Mouse (Mus musculus) MEL (cell line): ENCODE results near the gene Galnt6. TPM values are rescaled to one million over a fixed set of nuclear protein-coding genes. Genes with fewer than 3 reads are reported as not detected.
A peak's percentile ranks its signal among the peaks of the same experiment; 100 is the strongest.

ENCODE experiments used
- DNase-seq: peaks from one replicate; pipeline ENCODE4 v3.0.0; 2011; ENCODE audit warnings: low read depth, low spot score
- H3K27ac ChIP-seq: 2 replicates; pipeline ENCODE4 v1.5.1; 2012; ENCODE audit warnings: low read depth, mild to moderate bottlenecking, control low read depth, low read length, moderate library complexity; ENCODE audit not compliant: control insufficient read depth
- H3K27me3 ChIP-seq, 2 experiments: fragments of 150-350 bp in 1 of 2; sonication (generic) in 1 of 2; 2 replicates each; pipeline ENCODE4 v1.6.1; 2012; ENCODE audit warnings: low read length in 2 of 2, mild to moderate bottlenecking in 2 of 2, improper control_type of control experiment in 1 of 2, moderate library complexity in 1 of 2; ENCODE audit not compliant: insufficient read depth in 2 of 2, control insufficient read depth in 1 of 2
- H3K36me3 ChIP-seq, 2 experiments: 2 replicates each; pipeline ENCODE4 v1.6.1; 2012 to 2014; ENCODE audit warnings: low read length in 2 of 2, improper control_type of control experiment in 1 of 2, inconsistent platforms in 1 of 2, mild to moderate bottlenecking in 1 of 2; ENCODE audit not compliant: insufficient read depth in 2 of 2, control insufficient read depth in 1 of 2
- H3K4me1 ChIP-seq, 2 experiments: fragments of 150-350 bp in 1 of 2; sonication (generic) in 1 of 2; 2 replicates each; pipeline ENCODE4 v1.6.1; 2012; ENCODE audit warnings: low read length in 2 of 2, improper control_type of control experiment in 1 of 2, mild to moderate bottlenecking in 1 of 2; ENCODE audit not compliant: insufficient read depth in 2 of 2, control insufficient read depth in 1 of 2
- H3K4me3 ChIP-seq, 2 experiments: fragments of 150-350 bp in 1 of 2; sonication (generic) in 1 of 2; 2 replicates each; pipeline ENCODE4 v1.5.1; 2012; ENCODE audit warnings: low read depth in 2 of 2, low read length in 2 of 2, mild to moderate bottlenecking in 2 of 2, moderate library complexity in 2 of 2, control low read depth in 1 of 2, improper control_type of control experiment in 1 of 2; ENCODE audit not compliant: control insufficient read depth in 1 of 2, insufficient read depth in 1 of 2
- H3K79me2 ChIP-seq: 2 replicates; pipeline ENCODE4 v1.6.1; 2012; ENCODE audit warnings: mild to moderate bottlenecking, low read length, moderate library complexity; ENCODE audit not compliant: control insufficient read depth, poor library complexity, insufficient read depth
- H3K9ac ChIP-seq: 2 replicates; pipeline ENCODE4 v1.6.1; 2012; ENCODE audit warnings: low read depth, mild to moderate bottlenecking, control low read depth, low read length, moderate library complexity; ENCODE audit not compliant: control insufficient read depth, poor library complexity, severe bottlenecking
- H3K9me3 ChIP-seq: fragments of 150-350 bp; sonication (generic); replicated peaks from 2 replicates; pipeline ENCODE4 v1.6.1; 2012; ENCODE audit warnings: mild to moderate bottlenecking, low read length, improper control_type of control experiment, moderate library complexity; ENCODE audit not compliant: insufficient read depth
- BHLHE40 ChIP-seq: IDR thresholded peaks from 2 replicates; pipeline ENCODE4 v1.6.1; 2012; ENCODE audit warnings: low read depth, mild to moderate bottlenecking, inconsistent platforms, low read length, improper control_type of control experiment, borderline replicate concordance
- CTCF ChIP-seq, 3 experiments: IDR thresholded peaks in 2 of 3; conservative IDR thresholded peaks in 1 of 3; 2 replicates each; pipeline ENCODE4 v1.5.1; 2011 to 2012; ENCODE audit warnings: low read length in 3 of 3, low read depth in 2 of 3, mild to moderate bottlenecking in 2 of 3, improper control_type of control experiment in 1 of 3, inconsistent platforms in 1 of 3, mixed read lengths in 1 of 3, moderate library complexity in 1 of 3; ENCODE audit not compliant: control insufficient read depth in 1 of 3, insufficient read depth in 1 of 3, poor library complexity in 1 of 3, severe bottlenecking in 1 of 3
- E2F4 ChIP-seq: IDR thresholded peaks from 2 replicates; pipeline ENCODE4 v1.6.1; 2011; ENCODE audit warnings: low read depth, low read length, improper control_type of control experiment, borderline replicate concordance
- ELF1 ChIP-seq: IDR thresholded peaks from 2 replicates; pipeline ENCODE4 v1.6.1; 2014; ENCODE audit warnings: low read depth, mild to moderate bottlenecking, inconsistent platforms, low read length, improper control_type of control experiment, moderate library complexity
- EP300 ChIP-seq, 2 experiments: IDR thresholded peaks; 2 replicates each; pipeline ENCODE4 v1.6.1; 2011; ENCODE audit warnings: improper control_type of control experiment in 2 of 2, low read length in 2 of 2, low read depth in 1 of 2, mild to moderate bottlenecking in 1 of 2
- GABPA ChIP-seq: IDR thresholded peaks from 2 replicates; pipeline ENCODE4 v1.6.1; 2012; ENCODE audit warnings: low read depth, mild to moderate bottlenecking, inconsistent platforms, low read length, improper control_type of control experiment, moderate library complexity
- HCFC1 ChIP-seq: IDR thresholded peaks from 2 replicates; pipeline ENCODE4 v1.6.1; 2012; ENCODE audit warnings: low read depth, mild to moderate bottlenecking, inconsistent platforms, low read length, improper control_type of control experiment, moderate library complexity
- MAZ ChIP-seq: IDR thresholded peaks from 2 replicates; pipeline ENCODE4 v1.6.1; 2012; ENCODE audit warnings: low read depth, mild to moderate bottlenecking, inconsistent platforms, low read length, improper control_type of control experiment
- RAD21 ChIP-seq: IDR thresholded peaks from 2 replicates; pipeline ENCODE4 v1.6.1; 2011; ENCODE audit warnings: mild to moderate bottlenecking, low read depth, low read length, improper control_type of control experiment
- SIN3A ChIP-seq: IDR thresholded peaks from 2 replicates; pipeline ENCODE4 v1.6.1; 2012; ENCODE audit warnings: low read length, improper control_type of control experiment, inconsistent platforms
- SMC3 ChIP-seq: IDR thresholded peaks from 2 replicates; pipeline ENCODE4 v1.6.1; 2011; ENCODE audit warnings: low read depth, low read length, improper control_type of control experiment
- TBP ChIP-seq: IDR thresholded peaks from 2 replicates; pipeline ENCODE4 v1.8.0; 2011; ENCODE audit warnings: low read depth, low read length, improper control_type of control experiment
- USF1 ChIP-seq: IDR thresholded peaks from 2 replicates; pipeline ENCODE4 v1.6.1; 2014; ENCODE audit warnings: low read depth, mild to moderate bottlenecking, inconsistent platforms, low read length, improper control_type of control experiment, moderate library complexity
- USF2 ChIP-seq, 2 experiments: IDR thresholded peaks; 2 replicates each; pipeline ENCODE4 v1.6.1; 2011 to 2012; ENCODE audit warnings: improper control_type of control experiment in 2 of 2, low read length in 2 of 2, borderline replicate concordance in 1 of 2, inconsistent platforms in 1 of 2, low read depth in 1 of 2, mild to moderate bottlenecking in 1 of 2; ENCODE audit not compliant: insufficient read depth in 1 of 2
- ZC3H11A ChIP-seq: IDR thresholded peaks from 2 replicates; pipeline ENCODE4 v1.6.1; 2012; ENCODE audit warnings: low read depth, mild to moderate bottlenecking, inconsistent platforms, low read length, improper control_type of control experiment
- ZNF384 ChIP-seq: IDR thresholded peaks from 2 replicates; pipeline ENCODE4 v1.6.1; 2012; ENCODE audit warnings: low read depth, mild to moderate bottlenecking, inconsistent platforms, low read length, improper control_type of control experiment
- polyA plus RNA-seq, 2 experiments: library from polyadenylated mRNA; stranded (reverse) in 1 of 2; unstranded in 1 of 2; fragments of >175 nt in 1 of 2; fragments of >200 nt in 1 of 2; gene quantifications; 2 replicates each; pipeline versions ENCODE4 v1.2.1 to v1.2.4; 2012; ENCODE audit warnings: low replicate concordance in 2 of 2, low read depth in 1 of 2; ENCODE audit not compliant: insufficient read length in 2 of 2, insufficient read depth in 1 of 2, missing spikeins in 1 of 2
- total RNA-seq: library from RNA; depleted of rRNA; stranded (reverse); fragments of 300-350 nt; gene quantifications from 2 replicates; pipeline ENCODE4 v1.2.3, GENCODE M21; 2012

Gene Galnt6
- total and polyA plus RNA-seq, 3 experiments, result 16.1 to 17.0 TPM; not detected in 1

DNA sequence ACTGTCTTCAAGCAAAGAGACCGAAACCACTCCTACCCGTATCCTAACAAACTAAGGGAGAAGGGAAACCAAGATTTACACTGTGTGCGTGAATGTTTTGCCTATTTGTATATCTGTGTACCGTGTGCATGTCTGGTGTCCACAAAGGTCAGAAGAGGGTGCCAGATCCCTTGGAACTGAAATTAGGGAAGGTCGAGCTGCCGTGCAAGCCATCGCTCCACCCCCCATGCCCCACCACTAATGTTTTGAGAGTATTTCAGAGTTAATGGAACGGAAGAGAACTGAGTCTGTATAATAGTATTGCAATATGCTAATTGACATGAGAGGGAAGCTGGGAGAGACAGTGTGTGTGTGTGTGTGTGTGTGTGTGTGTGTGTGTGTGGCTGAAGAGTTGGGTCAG, 51.5 kb downstream of the Galnt6 start:
- Histone ChIP-seq H3K4me1 (peaks cover 11 to 18% of the 10 kb centered on the region in 2 experiments), H3K4me3 (no peak overlapping the region), H3K9ac (no peak overlapping the region), H3K36me3 (peaks cover 0 to 21% of the 10 kb centered on the region in 2 experiments; a peak in 2 of 4 replicates), H3K79me2 (no peaks in the 10 kb centered on the region), H3K27ac (no peak overlapping the region), H3K27me3 (no peaks in the 10 kb centered on the region), H3K9me3 (no peaks in the 10 kb centered on the region)
- TF ChIP-seq EP300 (IDR thresholded peaks at IDR 0.05; ENCODE audit: low read depth in 1 of 2, low read length in 2 of 2) (no peak), GABPA (no peak), TBP (no peak), USF1 (no peak), BHLHE40 (no peak), HCFC1 (no peak), ELF1 (no peak), E2F4 (no peak)
- DNase-seq, result no peak

GRCm38 (mm10) chr15:100676521-100676920, 52.7 kb downstream of the Galnt6 start:
- Histone ChIP-seq H3K36me3 (peaks cover 0 to 21% of the 10 kb centered on the region in 2 experiments; a peak in 2 of 4 replicates), H3K4me3 (no peak overlapping the region), H3K79me2 (no peaks in the 10 kb centered on the region), H3K4me1 (peaks cover 11 to 21% of the 10 kb centered on the region in 2 experiments), H3K27ac (no peak overlapping the region), H3K9ac (no peak overlapping the region), H3K27me3 (no peaks in the 10 kb centered on the region), H3K9me3 (no peaks in the 10 kb centered on the region)
- DNase-seq, result peak; percentile 51
- TF ChIP-seq CTCF (IDR thresholded peaks at IDR 0.05 in 2 of 3, conservative IDR thresholded peaks at IDR 0.05 in 1 of 3; ENCODE audit: control insufficient read depth in 1 of 3, insufficient read depth in 1 of 3, low read depth in 2 of 3, low read length in 3 of 3, poor library complexity in 1 of 3, severe bottlenecking in 1 of 3) (peak in 2 of 3 experiments; percentile 25 to 60; a peak in 3 of 6 replicates), USF2 (IDR thresholded peaks at IDR 0.05; ENCODE audit: borderline replicate concordance in 1 of 2, insufficient read depth in 1 of 2, low read depth in 1 of 2, low read length in 2 of 2) (no peak), MAZ (no peak), ZC3H11A (peak; percentile 40), SIN3A (0 out of 2 replicates have a peak, but pooled peaks have one; percentile 26), RAD21 (peak; percentile 48), ZNF384 (peak; percentile 74; the same call in 1 of the 2 replicates), SMC3 (peak; percentile 63)
